Comparison of ENCODE assay signal across 8 mouse cellular contexts in genomic region chr9:8901013-8901646, GRCm38 (mm10). TPM values are rescaled to one million over a fixed set of nuclear protein-coding genes. Genes with fewer than 3 reads are reported as not detected.
DNase-seq lines count a peak whose midpoint lies in the region; ATAC-seq and TF ChIP-seq lines count a peak whose summit lies in the region.

No protein-coding gene starts in this region.

- H3K27ac ChIP-seq in heart, embryonic 14.5 days (replicated peaks in 1 of 2; ENCODE audit: control insufficient read depth in 1 of 2, insufficient read depth in 1 of 2, low read depth in 2 of 2, low read length in 2 of 2), result no peak overlapping the region
- H3K27ac ChIP-seq in layer of hippocampus, adult 2 months, result peak overlapping the region; percentile 90
- no peak overlapping the region for H3K27ac ChIP-seq in lung, embryonic 14.5 days (ENCODE audit: low read depth)

- peak; percentile 31 for DNase-seq in embryo, embryonic 10.5 days (ENCODE audit: low spot score)
- DNase-seq in layer of hippocampus, adult 2 months (ENCODE audit: low spot score in 2 of 2), result peak in 1 of 2 experiments; percentile 17
- peak; percentile 40 for DNase-seq in lung, embryonic 14.5 days
- DNase-seq in retina, embryonic 14.5 days (ENCODE audit: low spot score), result peak; percentile 61
- no peak for DNase-seq in thymus, postnatal 14 days

- H3K4me1 ChIP-seq in megakaryocyte, embryonic 14.5 days, result peaks cover 24% of the 10 kb centered on the region
- peaks cover 4 to 21% of the 10 kb centered on the region in 2 experiments; a peak in 2 of 4 replicates for H3K4me1 ChIP-seq in heart, embryonic 14.5 days (ENCODE audit: control insufficient read depth in 2 of 2, insufficient read depth in 2 of 2, low read length in 2 of 2)
- H3K4me1 ChIP-seq in lung, embryonic 14.5 days (ENCODE audit: insufficient read depth), result no peaks in the 10 kb centered on the region

- no peaks in the 10 kb centered on the region for H3K36me3 ChIP-seq in megakaryocyte, embryonic 14.5 days (replicated peaks; ENCODE audit: low read length)
- H3K36me3 ChIP-seq in heart, embryonic 14.5 days (ENCODE audit: control insufficient read depth, insufficient read depth, low read length), result no peaks in the 10 kb centered on the region
- no peaks in the 10 kb centered on the region for H3K36me3 ChIP-seq in lung, embryonic 14.5 days (ENCODE audit: insufficient read depth)

- peaks cover 73% of the 10 kb centered on the region for H3K27me3 ChIP-seq in megakaryocyte, embryonic 14.5 days (replicated peaks)
- peaks cover 54% of the 10 kb centered on the region for H3K27me3 ChIP-seq in heart, embryonic 14.5 days (ENCODE audit: control insufficient read depth, insufficient read depth, low read length)
- peaks cover 43% of the 10 kb centered on the region for H3K27me3 ChIP-seq in lung, embryonic 14.5 days (ENCODE audit: insufficient read depth, low read length)

- WGBS in heart, embryonic 14.5 days, result 0% methylated on average over 36 of the region's 36 CpGs
- under 1% methylated on average over 36 of the region's 36 CpGs for WGBS in lung, embryonic 14.5 days

- H3K9ac ChIP-seq in heart, embryonic 14.5 days (ENCODE audit: low read length), result peak overlapping the region; percentile 52
- H3K9ac ChIP-seq in lung, embryonic 14.5 days, result peak overlapping the region; percentile 41

- peak overlapping the region; percentile 92 for H3K4me2 ChIP-seq in heart, embryonic 14.5 days (ENCODE audit: low read length)
- H3K4me2 ChIP-seq in lung, embryonic 14.5 days, result peak overlapping the region; percentile 87

- no peak for ATAC-seq in megakaryocyte, adult 5-6 weeks (ENCODE audit: poor library complexity, severe bottlenecking)
- peak; percentile 18; the same call in 1 of the 2 replicates for ATAC-seq in heart, embryonic 14.5 days (ENCODE audit: insufficient number of reproducible peaks, insufficient read depth, low FRiP score, low read depth)
- peak; percentile 57 for ATAC-seq in lung, embryonic 14.5 days (ENCODE audit: insufficient read depth)

- peak overlapping the region; percentile 86 for H3K4me3 ChIP-seq in megakaryocyte, embryonic 14.5 days (replicated peaks)
- H3K4me3 ChIP-seq in heart, embryonic 14.5 days (ENCODE audit: control insufficient read depth in 1 of 2, insufficient read depth in 1 of 2, low read depth in 1 of 2, low read length in 2 of 2), result peak overlapping the region; percentile 51 to 52
- peak overlapping the region; percentile 80 for H3K4me3 ChIP-seq in layer of hippocampus, adult 2 months
- peak overlapping the region; percentile 50 for H3K4me3 ChIP-seq in lung, embryonic 14.5 days (ENCODE audit: low read depth, low read length)

- TF ChIP-seq CTCF in layer of hippocampus, adult 2 months (conservative IDR thresholded peaks at IDR 0.05), result no peak
- TF ChIP-seq CTCF in lung, embryonic 14.5 days (IDR thresholded peaks at IDR 0.05; ENCODE audit: low read depth), result no peak

- H3K9me3 ChIP-seq in megakaryocyte, embryonic 14.5 days, result peaks cover 14% of the 10 kb centered on the region; the same call in 1 of the 2 replicates
- H3K9me3 ChIP-seq in heart, embryonic 14.5 days (ENCODE audit: control insufficient read depth, low read length), result no peaks in the 10 kb centered on the region
- H3K9me3 ChIP-seq in lung, embryonic 14.5 days (ENCODE audit: low read depth, low read length), result no peaks in the 10 kb centered on the region

RNA-seq across cellular contexts. Expression of gene Pgr, which starts 1.5 kb away (rescaled TPM):
- polyA plus RNA-seq in megakaryocyte, embryonic 14.5 days (2012; ENCODE audit: insufficient read depth, low replicate concordance), result not detected in 2 replicates
- total RNA-seq in megakaryocyte, adult 5-6 weeks (2015), result not detected in 2 replicates
- not detected in 2 replicates for total RNA-seq in megakaryocyte, adult 5-6 weeks (2017)
- 0.04 and 0.09 TPM in 2 replicates for polyA plus RNA-seq in heart, embryonic 14.5 days (2014; fragmentation: Nextera tagmentation; extraction: Ambion mirVana)
- 10 to 100 TPM; 10.5 to 10.8 TPM for total RNA-seq in layer of hippocampus, adult 2 months (2021)
- 0.31 and 0.47 TPM in 2 replicates for polyA plus RNA-seq in lung, embryonic 14.5 days (2014; fragmentation: Nextera tagmentation; extraction: Ambion mirVana)
